Mouse (Mus musculus) midbrain, embryonic 14.5 days (tissue): Measurements from ENCODE around the gene Hspb1. TPM values are rescaled to one million over a fixed set of nuclear protein-coding genes. Genes with fewer than 3 reads are reported as not detected.
A peak's percentile ranks its signal among the peaks of the same experiment; 100 is the strongest.

ENCODE experiments used
- ATAC-seq: fragments of 200-750 bp; cut with Nextera tagmentation; 2 replicates; pipeline ENCODE4 v1.8.0; 2017; ENCODE audit warnings: moderate number of reproducible peaks, moderate library complexity; ENCODE audit not compliant: low FRiP score, low TSS enrichment
- DNase-seq: peaks from one replicate; pipeline ENCODE4 v3.0.0-alpha.2; 2015
- H3K27ac ChIP-seq: fragments of 300-500 bp; sonication (generic); replicated peaks from 2 replicates; pipeline ENCODE4 v1.5.1; 2014; ENCODE audit warnings: mild to moderate bottlenecking, low read depth, low read length, moderate library complexity
- H3K27me3 ChIP-seq: fragments of 300-500 bp; sonication (generic); 2 replicates; pipeline ENCODE4 v1.6.1; 2014; ENCODE audit warnings: low read length, control low read depth, mixed read lengths; ENCODE audit not compliant: control insufficient read depth, insufficient read depth
- H3K36me3 ChIP-seq: fragments of 300-500 bp; sonication (generic); 2 replicates; pipeline ENCODE4 v1.6.1; 2014; ENCODE audit warnings: low read length, control low read depth; ENCODE audit not compliant: control insufficient read depth, insufficient read depth
- H3K4me1 ChIP-seq: fragments of 300-500 bp; sonication (generic); 2 replicates; pipeline ENCODE4 v1.6.1; 2014; ENCODE audit warnings: mild to moderate bottlenecking, antibody characterized with exemption, low read length, control low read depth; ENCODE audit not compliant: control insufficient read depth, insufficient read depth
- H3K4me2 ChIP-seq: fragments of 300-500 bp; sonication (generic); 2 replicates; pipeline ENCODE4 v1.6.1; 2014; ENCODE audit warnings: mild to moderate bottlenecking, low read length, moderate library complexity
- H3K4me3 ChIP-seq: fragments of 300-500 bp; sonication (generic); replicated peaks from 2 replicates; pipeline ENCODE4 v1.5.1; 2014; ENCODE audit warnings: low read depth, low read length
- H3K9ac ChIP-seq: fragments of 300-500 bp; sonication (generic); replicated peaks from 2 replicates; pipeline ENCODE4 v1.6.1; 2014; ENCODE audit warnings: mild to moderate bottlenecking, low read length, moderate library complexity
- H3K9me3 ChIP-seq: fragments of 300-500 bp; sonication (generic); 2 replicates; pipeline ENCODE4 v1.6.1; 2016; ENCODE audit warnings: low read length, control low read depth, mixed read lengths; ENCODE audit not compliant: control insufficient read depth
- WGBS: fragments of 180-500 bp; shearing (Covaris S2); extraction: QIAGEN DNeasy Blood & Tissue Kit; methylation state at CpG from one replicate; pipeline ENCODE4 v1.1.7; 2014; 5-methylcytosine and 5-hydroxymethylcytosine counted together
- polyA plus RNA-seq: library from polyadenylated mRNA; unstranded; fragments of >200 nt; fragmentation: Nextera tagmentation; extraction: Ambion mirVana; gene quantifications from 2 replicates; pipeline ENCODE4 v1.2.1, GENCODE M21; 2014

Hspb1 gene
- 5.5 and 6.4 TPM in 2 replicates for polyA plus RNA-seq

GRCm38 (mm10) chr5:135887675-135888102 is at the start of gene Hspb1:
Gene Hspb1 (plus strand): TSS chr5:135887919.
- Histone ChIP-seq H3K36me3 (no peaks in the 10 kb centered on the region), H3K9ac (peak within 1 kb of the TSS; percentile 14; the same call in 1 of the 2 replicates), H3K4me1 (0 out of 2 replicates have a peak, but pooled peaks cover 4% of the 10 kb centered on the region), H3K27ac (no peak within 1 kb of the TSS), H3K9me3 (no peaks in the 10 kb centered on the region), H3K27me3 (peaks cover 13% of the 10 kb centered on the region; the same call in 1 of the 2 replicates), H3K4me2 (peak within 1 kb of the TSS; percentile 33), H3K4me3 (peak within 1 kb of the TSS; percentile 14)
- ATAC-seq (no peak), DNase-seq (peak; percentile 43)
- WGBS, result under 1% methylated on average over 24 of the region's 24 CpGs

GRCm38 (mm10) chr5:135841651-135842050 is 46.1 kb upstream of the Hspb1 start:
- WGBS, result 82% methylated on average over 6 of the region's 6 CpGs

GRCm38 (mm10) chr5:135843418-135843817 is 44.3 kb upstream of the Hspb1 start:
- ATAC-seq (no peak), DNase-seq (peak; percentile 51)
- 28% methylated on average over 5 of the region's 5 CpGs for WGBS
- no peak overlapping the region for H3K9ac ChIP-seq
- H3K4me1 ChIP-seq, result no peaks in the 10 kb centered on the region
- H3K27me3 ChIP-seq, result no peaks in the 10 kb centered on the region
- H3K4me2 ChIP-seq, result no peak overlapping the region
- no peak overlapping the region for H3K4me3 ChIP-seq
- no peak overlapping the region for H3K27ac ChIP-seq
- peaks cover 41% of the 10 kb centered on the region for H3K36me3 ChIP-seq
- 0 out of 2 replicates have a peak, but pooled peaks cover 3% of the 10 kb centered on the region for H3K9me3 ChIP-seq

More at GRCm38 (mm10) chr5:135841651-135842050, 46.1 kb upstream of the Hspb1 start:
- peaks cover 42% of the 10 kb centered on the region for H3K36me3 ChIP-seq
- DNase-seq (no peak), ATAC-seq (no peak)
- H3K4me1 ChIP-seq, result no peaks in the 10 kb centered on the region
- H3K27me3 ChIP-seq, result no peaks in the 10 kb centered on the region
- H3K4me3 ChIP-seq, result no peak overlapping the region
- H3K27ac ChIP-seq, result no peak overlapping the region
- H3K4me2 ChIP-seq, result no peak overlapping the region
- no peak overlapping the region for H3K9ac ChIP-seq
- no peaks in the 10 kb centered on the region for H3K9me3 ChIP-seq

GRCm38 (mm10) chr5:135845676-135846320 is 41.9 kb upstream of the Hspb1 start:
- 0 out of 2 replicates have a peak, but pooled peaks cover 3% of the 10 kb centered on the region for H3K9me3 ChIP-seq
- H3K4me2 ChIP-seq, result no peak overlapping the region
- 66% methylated on average over 13 of the region's 13 CpGs for WGBS
- peaks cover 20% of the 10 kb centered on the region for H3K4me1 ChIP-seq
- H3K36me3 ChIP-seq, result peaks cover 36% of the 10 kb centered on the region
- ATAC-seq (no peak), DNase-seq (no peak)
- H3K27ac ChIP-seq, result peak overlapping the region; percentile 50; the same call in 1 of the 2 replicates
- no peaks in the 10 kb centered on the region for H3K27me3 ChIP-seq
- H3K4me3 ChIP-seq, result no peak overlapping the region
- H3K9ac ChIP-seq, result no peak overlapping the region

GRCm38 (mm10) chr5:135847460-135847859 is 40.3 kb upstream of the Hspb1 start:
- Histone ChIP-seq H3K27me3 (no peaks in the 10 kb centered on the region), H3K4me2 (no peak overlapping the region), H3K36me3 (peaks cover 25% of the 10 kb centered on the region), H3K4me1 (peaks cover 37% of the 10 kb centered on the region), H3K9ac (no peak overlapping the region), H3K4me3 (no peak overlapping the region), H3K27ac (no peak overlapping the region), H3K9me3 (0 out of 2 replicates have a peak, but pooled peaks cover 3% of the 10 kb centered on the region)
- DNase-seq (no peak), ATAC-seq (no peak)
- 74% methylated on average over 4 of the region's 4 CpGs for WGBS

- no peak overlapping the region for H3K9ac ChIP-seq
- H3K4me2 ChIP-seq, result no peak overlapping the region
- 0 out of 2 replicates have a peak, but pooled peaks cover 3% of the 10 kb centered on the region for H3K9me3 ChIP-seq
- H3K36me3 ChIP-seq, result peaks cover 24% of the 10 kb centered on the region
- peaks cover 38% of the 10 kb centered on the region for H3K4me1 ChIP-seq
- ATAC-seq, result no peak
- WGBS, result 92% methylated on average over 3 of the region's 3 CpGs
- H3K4me3 ChIP-seq, result no peak overlapping the region
- no peak overlapping the region for H3K27ac ChIP-seq
- H3K27me3 ChIP-seq, result no peaks in the 10 kb centered on the region
- no peak for DNase-seq
These were observed 39.8 kb upstream of the Hspb1 start for GRCm38 (mm10) chr5:135847881-135848280.

GRCm38 (mm10) chr5:135851024-135851423 is 36.7 kb upstream of the Hspb1 start:
- Histone ChIP-seq H3K4me2 (peak overlapping the region; percentile 46), H3K9ac (peak overlapping the region; percentile 43), H3K27me3 (peaks cover 4% of the 10 kb centered on the region), H3K27ac (peak overlapping the region; percentile 94), H3K4me1 (peaks cover 44% of the 10 kb centered on the region), H3K36me3 (peaks cover 20% of the 10 kb centered on the region), H3K4me3 (peak overlapping the region; percentile 12; the same call in 1 of the 2 replicates), H3K9me3 (0 out of 2 replicates have a peak, but pooled peaks cover 3% of the 10 kb centered on the region)
- WGBS, result under 1% methylated on average over 15 of the region's 15 CpGs
- peak; percentile 90 for ATAC-seq
- DNase-seq, result peak; percentile 93

GRCm38 (mm10) chr5:135851481-135851880 is 36.2 kb upstream of the Hspb1 start:
- Histone ChIP-seq H3K9ac (0 out of 2 replicates have a peak overlapping the region, but pooled peaks have one; percentile 9), H3K4me1 (peaks cover 44% of the 10 kb centered on the region), H3K4me3 (no peak overlapping the region), H3K36me3 (peaks cover 20% of the 10 kb centered on the region), H3K27ac (peak overlapping the region; percentile 94), H3K4me2 (peak overlapping the region; percentile 46), H3K9me3 (0 out of 2 replicates have a peak, but pooled peaks cover 3% of the 10 kb centered on the region), H3K27me3 (peaks cover 9% of the 10 kb centered on the region)
- ATAC-seq, result peak; percentile 0; the same call in 1 of the 2 replicates
- no peak for DNase-seq
- WGBS, result 9% methylated on average over 14 of the region's 14 CpGs
